Mouse (Mus musculus): ENCODE measurements around the gene Ksr1. TPM values are rescaled to one million over a fixed set of nuclear protein-coding genes. Genes with fewer than 3 reads are reported as not detected.

The Ksr1 gene
- total and polyA plus RNA-seq, 3 experiments = 22.5 to 73.1 (median 61.2) TPM

DNA sequence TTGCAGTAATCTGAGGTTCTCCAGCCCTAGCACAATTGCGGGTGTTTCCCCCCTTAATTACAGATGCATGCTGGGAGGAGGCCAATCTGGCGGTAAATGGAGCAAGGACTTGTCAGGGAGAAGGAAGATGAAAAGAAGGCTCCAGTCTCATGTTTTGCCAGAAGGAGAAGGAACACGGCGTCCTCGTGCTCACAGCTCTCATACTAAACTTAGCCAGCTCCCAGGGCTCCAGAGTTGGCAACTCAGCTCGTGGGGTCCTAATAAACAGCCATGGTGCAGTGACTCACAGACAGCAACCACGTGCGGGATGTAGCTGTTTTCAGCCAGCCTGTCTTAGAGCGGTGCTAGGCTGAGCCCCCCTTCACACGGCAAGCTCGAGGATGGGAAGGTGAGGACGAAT is 36.7 kb upstream of the Ksr1 start:
- no peak overlapping the region for H3K4me3 ChIP-seq (replicated peaks in 1 of 3; ENCODE audit: low read depth in 2 of 3, low read length in 2 of 3, poor library complexity in 1 of 3)
- H3K9me3 ChIP-seq (replicated peaks; ENCODE audit: low read length) = peaks cover 3% of the 10 kb centered on the region
- TF ChIP-seq MAZ (IDR thresholded peaks at IDR 0.05; ENCODE audit: low read depth, low read length) (no peak), ZMIZ1 (IDR thresholded peaks at IDR 0.05; ENCODE audit: low read depth, low read length) (no peak), POLR2AphosphoS2 (IDR thresholded peaks at IDR 0.05; ENCODE audit: low read depth, low read length) (no peak), HCFC1 (IDR thresholded peaks at IDR 0.05; ENCODE audit: low read depth, low read length) (no peak), USF1 (IDR thresholded peaks at IDR 0.05; ENCODE audit: low read depth, low read length) (no peak), TBP (conservative IDR thresholded peaks at IDR 0.05; ENCODE audit: low read depth, low read length) (no peak), SIN3A (IDR thresholded peaks at IDR 0.05; ENCODE audit: low read length) (no peak), MXI1 (IDR thresholded peaks at IDR 0.05; ENCODE audit: low read depth, low read length) (no peak), ELF1 (IDR thresholded peaks at IDR 0.05; ENCODE audit: low read depth, low read length) (no peak), MAFK (IDR thresholded peaks at IDR 0.05; ENCODE audit: insufficient replicate concordance, low read length) (no peak), GABPA (IDR thresholded peaks at IDR 0.05; ENCODE audit: insufficient replicate concordance, low read depth, low read length) (no peak), BHLHE40 (IDR thresholded peaks at IDR 0.05; ENCODE audit: low read depth, low read length) (no peak), TCF12 (IDR thresholded peaks at IDR 0.05; ENCODE audit: low read depth, low read length) (no peak), NELFE (IDR thresholded peaks at IDR 0.05; ENCODE audit: low read depth, low read length) (no peak), IRF4 (IDR thresholded peaks at IDR 0.05; ENCODE audit: low read depth, low read length) (no peak), ETS1 (conservative IDR thresholded peaks at IDR 0.05; ENCODE audit: low read depth, low read length) (no peak)
- no peaks in the 10 kb centered on the region for H3K79me2 ChIP-seq (replicated peaks; ENCODE audit: control insufficient read depth, extremely low read depth, insufficient read depth, poor library complexity, severe bottlenecking)
- H3K4me2 ChIP-seq (ENCODE audit: insufficient read depth, low read depth, poor library complexity, severe bottlenecking) = no peak overlapping the region
- peaks cover 3% of the 10 kb centered on the region for H3K27me3 ChIP-seq (replicated peaks)
- in situ Hi-C loops (cut with MboI; ENCODE audit: low pct_ligation_motif_present, low pct_unique_long_range_greater_than_20kb, low sequenced_read_pairs) (no loop called here), dilution Hi-C loops (cut with MboI; ENCODE audit: extremely low pct_ligation_motif_present, extremely low pct_unique_long_range_greater_than_20kb, low sequenced_read_pairs) (no loop called here)
- H3K4me1 ChIP-seq (ENCODE audit: control insufficient read depth in 1 of 2, insufficient read depth in 2 of 2) = peaks cover 12 to 20% of the 10 kb centered on the region in 2 experiments
- DNase-seq (ENCODE audit: extremely low read depth) = no peak
- H3K36me3 ChIP-seq (replicated peaks in 1 of 2; ENCODE audit: control insufficient read depth in 1 of 2, insufficient read depth in 1 of 2, low read length in 1 of 2) = no peaks in the 10 kb centered on the region
- H3K27ac ChIP-seq (ENCODE audit: insufficient read depth, low read depth) = no peak overlapping the region
- no peak overlapping the region for H3K9ac ChIP-seq (ENCODE audit: insufficient read depth, low read depth)

DNA sequence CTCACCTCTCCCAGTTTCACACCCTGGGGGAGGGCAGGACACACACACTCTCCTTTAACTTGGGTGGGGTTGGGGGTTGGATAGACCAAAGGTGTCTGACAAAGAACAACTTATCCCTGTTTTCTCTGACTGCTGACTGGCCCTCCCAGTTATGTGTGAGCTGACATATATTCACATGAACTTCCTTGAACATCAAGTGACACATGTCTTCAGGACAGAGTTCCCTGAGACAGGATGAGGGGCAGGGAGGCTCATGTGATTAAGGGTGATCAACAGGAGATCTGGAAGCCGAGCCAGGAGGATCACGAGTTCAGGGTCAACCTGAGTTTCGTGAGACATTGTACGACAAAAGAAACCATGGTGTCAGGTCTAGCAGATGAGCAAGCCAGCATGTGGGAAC is 35.7 kb upstream of the Ksr1 start:
- Histone ChIP-seq H3K4me1 (ENCODE audit: control insufficient read depth in 1 of 2, insufficient read depth in 2 of 2) (peaks cover 6 to 13% of the 10 kb centered on the region in 2 experiments), H3K27me3 (replicated peaks) (peaks cover 3% of the 10 kb centered on the region), H3K79me2 (replicated peaks; ENCODE audit: control insufficient read depth, extremely low read depth, insufficient read depth, poor library complexity, severe bottlenecking) (no peaks in the 10 kb centered on the region), H3K36me3 (replicated peaks in 1 of 2; ENCODE audit: control insufficient read depth in 1 of 2, insufficient read depth in 1 of 2, low read length in 1 of 2) (no peaks in the 10 kb centered on the region), H3K9ac (ENCODE audit: insufficient read depth, low read depth) (no peak overlapping the region), H3K4me2 (ENCODE audit: insufficient read depth, low read depth, poor library complexity, severe bottlenecking) (no peak overlapping the region), H3K27ac (ENCODE audit: insufficient read depth, low read depth) (no peak overlapping the region), H3K9me3 (replicated peaks; ENCODE audit: low read length) (peaks cover 9% of the 10 kb centered on the region), H3K4me3 (replicated peaks in 1 of 3; ENCODE audit: low read depth in 2 of 3, low read length in 2 of 3, poor library complexity in 1 of 3) (no peak overlapping the region)
- no peak for TF ChIP-seq ELF1 (IDR thresholded peaks at IDR 0.05; ENCODE audit: low read depth, low read length)
- no peak for TF ChIP-seq ZC3H11A (IDR thresholded peaks at IDR 0.05; ENCODE audit: low read depth, low read length)
- TF ChIP-seq UBTF (IDR thresholded peaks at IDR 0.05; ENCODE audit: low read depth, low read length) = no peak
- no peak for TF ChIP-seq EP300 (IDR thresholded peaks at IDR 0.05; ENCODE audit: low read length)
- no peak for TF ChIP-seq MAZ (IDR thresholded peaks at IDR 0.05; ENCODE audit: low read depth, low read length)
- TF ChIP-seq ZKSCAN1 (IDR thresholded peaks at IDR 0.05; ENCODE audit: borderline replicate concordance, low read depth, low read length) = no peak
- no peak for TF ChIP-seq MXI1 (IDR thresholded peaks at IDR 0.05; ENCODE audit: low read depth, low read length)
- TF ChIP-seq BHLHE40 (IDR thresholded peaks at IDR 0.05; ENCODE audit: low read depth, low read length) = no peak
- dilution Hi-C loops (cut with MboI; ENCODE audit: extremely low pct_ligation_motif_present, extremely low pct_unique_long_range_greater_than_20kb, low sequenced_read_pairs) (no loop called here), in situ Hi-C loops (cut with MboI; ENCODE audit: low pct_ligation_motif_present, low pct_unique_long_range_greater_than_20kb, low sequenced_read_pairs) (no loop called here)
- no peak for DNase-seq (ENCODE audit: extremely low read depth)
